Mouse (Mus musculus) left cerebral cortex, adult 11 months (tissue): Measurements from ENCODE around the gene Palm2.

ENCODE experiments used
- DNase-seq: peaks from one replicate; pipeline ENCODE4 v3.0.0; 2022; ENCODE audit warnings: low spot score

The Palm2 gene

DNA sequence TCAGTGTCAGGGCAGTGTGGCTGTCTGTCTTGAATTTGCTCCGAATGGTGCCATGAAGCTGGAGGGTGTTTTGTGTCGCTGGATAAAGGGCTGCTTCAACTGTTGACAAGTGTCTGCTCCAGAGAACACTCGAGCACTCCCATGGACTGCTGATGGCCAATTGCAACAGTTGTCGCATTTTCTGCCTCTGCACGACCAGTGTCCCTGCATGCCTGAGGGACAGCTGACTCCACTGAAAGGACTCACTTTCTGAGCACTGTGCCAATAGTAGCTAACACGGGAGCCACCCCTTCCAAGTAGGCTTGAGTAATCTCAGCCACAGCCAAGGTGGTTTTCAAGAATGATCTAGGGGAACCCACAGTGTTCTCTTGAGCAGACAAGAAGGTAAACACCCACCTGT is 135.7 kb downstream of the Palm2 start:
- DNase-seq, result no peak

DNA sequence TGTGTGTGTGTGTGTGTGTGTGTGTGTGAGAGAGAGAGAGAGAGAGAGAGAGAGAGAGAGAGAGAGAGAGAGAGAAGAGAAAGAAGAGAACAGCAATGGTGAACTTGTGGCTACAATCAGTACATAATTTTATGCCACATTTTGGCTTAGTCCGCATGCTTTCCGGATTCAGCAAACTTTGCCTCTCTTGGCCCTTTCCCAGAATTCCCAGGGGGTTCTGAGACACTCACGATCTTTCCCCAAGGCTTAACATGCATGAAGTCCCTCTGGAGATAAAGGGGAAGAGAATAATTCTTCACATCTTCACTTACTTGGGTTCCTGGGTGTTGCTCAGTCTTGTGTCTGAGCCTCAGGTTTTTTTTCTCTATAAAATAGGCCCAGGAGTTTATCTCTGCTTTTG is 136.2 kb downstream of the Palm2 start:
- DNase-seq, result no peak

DNA sequence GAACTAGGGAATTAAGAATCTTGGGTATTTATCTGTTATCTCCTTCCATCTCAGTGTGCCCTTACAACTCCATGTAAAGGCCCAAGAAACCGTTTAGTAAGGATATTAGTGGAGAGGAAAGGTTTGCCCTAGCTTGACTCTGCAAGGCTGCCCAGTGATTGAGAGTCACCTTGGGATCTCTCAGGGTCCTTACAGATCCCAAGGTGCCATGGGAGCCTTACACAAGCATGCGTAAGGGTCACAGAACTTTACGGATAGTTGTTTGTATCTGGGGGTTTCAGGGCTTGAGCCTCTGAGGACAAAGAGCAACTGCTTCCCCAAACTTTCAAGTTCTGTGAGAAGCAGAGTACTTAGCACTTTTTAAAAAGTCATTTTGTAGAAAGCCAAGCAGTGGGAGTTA is 140.1 kb downstream of the Palm2 start:
- no peak for DNase-seq

DNA sequence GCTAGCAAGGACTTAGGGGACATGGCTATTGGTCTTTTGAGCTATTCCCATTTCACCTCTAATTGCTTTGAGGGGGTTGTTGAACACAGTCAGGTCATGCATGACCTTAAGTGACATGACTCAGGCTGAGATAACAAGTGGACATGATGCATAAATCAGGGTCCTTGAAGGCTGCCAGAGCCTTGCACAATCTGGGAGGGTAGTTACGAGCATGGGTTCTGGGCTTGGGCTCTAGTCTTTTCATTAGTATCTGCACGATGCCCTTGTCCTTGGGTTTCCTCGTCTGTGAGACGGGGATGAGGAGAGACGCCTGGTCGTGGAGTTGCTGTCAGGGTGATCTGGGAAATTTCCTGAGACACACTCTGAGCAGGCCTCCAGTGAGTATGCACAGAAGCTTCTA is 140.6 kb downstream of the Palm2 start:
- DNase-seq, result no peak

DNA sequence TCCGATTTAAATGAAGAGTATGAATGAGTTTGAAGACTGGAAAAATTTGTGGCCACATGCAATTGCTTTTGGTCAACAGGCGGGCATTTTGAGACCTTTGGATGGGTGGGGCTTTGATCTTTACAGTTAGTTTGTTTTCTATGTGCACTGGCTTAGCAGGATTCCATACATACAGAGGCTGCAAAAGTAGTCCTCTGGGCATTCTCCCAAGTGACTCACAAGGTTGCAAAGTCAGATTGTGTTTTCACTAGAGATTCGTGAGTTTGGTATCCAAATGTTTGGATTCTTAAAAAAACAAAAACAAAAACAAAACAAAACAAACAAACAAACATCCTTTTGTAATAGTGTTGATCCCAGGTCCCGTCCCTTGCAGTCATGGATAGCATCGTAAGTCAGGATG is 141.6 kb downstream of the Palm2 start:
- DNase-seq, result no peak

DNA sequence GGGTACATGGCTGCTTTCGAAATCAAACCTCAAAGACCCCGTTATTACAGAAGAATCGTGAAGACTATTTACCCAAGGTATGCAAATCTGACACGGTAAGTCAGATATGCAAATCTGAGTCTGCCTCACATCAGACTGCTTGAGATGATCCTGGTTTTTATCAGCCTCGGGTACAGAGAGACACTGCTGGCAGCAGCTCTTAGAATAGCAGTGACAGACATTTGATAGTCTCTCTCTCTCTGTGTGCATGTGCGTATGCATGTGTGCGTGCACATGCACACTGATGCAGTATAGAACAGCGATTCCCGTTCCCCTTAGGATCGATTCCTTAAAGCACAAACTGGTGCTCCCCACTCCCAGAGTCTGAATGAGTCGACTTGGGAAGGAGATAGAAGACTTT is 142.0 kb downstream of the Palm2 start:
- no peak for DNase-seq

DNA sequence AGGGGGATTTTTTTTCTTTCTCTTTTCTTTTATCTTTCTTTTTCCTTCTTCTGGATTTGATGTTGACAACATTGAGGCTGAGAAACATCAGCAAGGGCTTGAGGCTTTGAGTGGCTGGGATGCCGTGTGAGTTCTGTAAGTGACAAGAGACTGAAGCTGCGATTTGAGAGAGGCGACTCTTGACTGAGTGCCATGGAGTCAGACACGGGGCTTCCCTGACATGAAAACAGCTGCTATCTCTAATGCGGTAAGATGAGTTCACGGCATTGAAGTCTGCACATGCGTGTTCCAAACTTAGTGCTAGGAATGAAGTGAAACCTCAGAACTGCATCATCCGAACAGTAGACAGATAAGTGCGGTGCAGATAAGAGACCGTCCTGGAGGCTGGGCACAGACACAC is 145.6 kb downstream of the Palm2 start:
- no peak for DNase-seq

DNA sequence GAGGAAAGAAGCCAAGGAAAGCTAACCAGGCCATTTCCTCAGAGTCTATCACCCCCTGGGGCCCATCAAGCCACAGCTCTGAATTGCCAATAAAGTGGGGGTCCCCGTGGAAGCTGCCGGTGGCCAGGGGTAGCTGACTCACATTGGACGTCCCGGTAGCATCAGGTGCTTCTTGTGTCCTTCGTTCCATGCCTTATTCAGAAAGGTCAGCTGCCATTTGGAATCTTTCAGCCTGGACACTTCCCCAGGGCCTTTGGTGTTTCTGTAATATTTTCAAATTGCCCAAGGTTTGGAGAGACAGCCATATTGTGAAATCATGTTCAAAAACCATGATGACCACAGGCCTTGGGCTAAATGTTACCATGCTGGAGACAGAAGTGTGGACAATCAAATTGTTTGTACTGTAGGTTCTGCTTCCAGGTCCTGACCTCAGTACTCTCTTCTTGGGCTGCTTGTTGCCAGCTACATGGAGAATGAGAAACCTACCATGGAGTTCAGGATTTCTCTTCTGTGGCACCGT is 151.3 kb downstream of the Palm2 start:
- DNase-seq, result no peak

DNA sequence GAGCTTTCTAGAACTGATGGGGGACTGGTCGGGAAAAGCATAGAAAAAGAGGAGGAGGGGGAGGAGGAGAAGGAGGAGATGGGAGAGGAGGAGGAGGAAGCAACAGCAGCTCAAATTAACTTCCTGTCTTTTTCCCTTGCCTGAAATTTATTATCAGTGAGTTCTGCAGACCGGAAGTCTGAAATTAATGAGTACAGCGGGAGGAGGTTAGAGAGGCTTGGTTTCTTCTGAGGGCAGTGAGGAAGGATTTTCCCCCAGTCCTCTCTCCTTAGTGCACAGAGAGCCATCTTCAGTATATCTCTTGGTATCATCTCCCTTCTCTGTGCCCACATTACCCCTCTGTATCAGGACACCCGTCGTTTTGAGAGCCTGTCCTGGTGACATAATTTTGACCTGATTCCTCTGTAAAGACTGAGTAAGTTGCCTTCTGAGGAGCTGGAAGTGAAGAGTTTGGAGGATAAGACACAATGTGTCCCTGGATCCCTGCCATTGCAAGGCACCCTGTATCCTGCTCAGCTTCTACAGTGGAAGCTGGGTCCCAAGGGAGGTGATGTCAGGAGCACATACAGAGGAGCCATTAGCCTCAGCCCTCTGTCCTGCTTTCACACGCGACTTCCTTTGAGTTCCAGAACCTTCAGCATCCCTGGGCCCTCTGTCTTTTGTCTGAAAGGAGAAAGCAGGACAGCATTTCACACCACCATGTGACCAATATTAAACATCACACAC is 153.0 kb downstream of the Palm2 start:
- DNase-seq, result no peak

DNA sequence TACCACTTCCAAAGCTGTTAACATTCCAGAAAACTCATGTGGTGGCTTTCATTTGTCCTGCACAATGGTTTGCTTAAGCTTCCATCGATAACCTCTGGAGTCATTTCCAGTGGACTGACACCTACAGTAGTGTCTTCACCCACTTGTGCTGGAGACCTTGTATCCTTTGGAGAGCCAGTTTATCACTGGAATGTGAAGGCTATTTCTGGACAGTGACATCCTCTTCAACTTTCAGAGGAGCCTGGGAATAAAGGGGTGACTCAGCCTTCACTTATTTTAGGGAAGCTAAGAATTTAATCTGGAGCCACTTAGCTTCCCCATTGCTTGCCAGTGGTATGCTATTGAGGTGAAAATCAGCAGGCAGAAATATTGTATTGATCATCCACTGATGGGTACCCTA is 154.3 kb downstream of the Palm2 start:
- DNase-seq, result no peak

DNA sequence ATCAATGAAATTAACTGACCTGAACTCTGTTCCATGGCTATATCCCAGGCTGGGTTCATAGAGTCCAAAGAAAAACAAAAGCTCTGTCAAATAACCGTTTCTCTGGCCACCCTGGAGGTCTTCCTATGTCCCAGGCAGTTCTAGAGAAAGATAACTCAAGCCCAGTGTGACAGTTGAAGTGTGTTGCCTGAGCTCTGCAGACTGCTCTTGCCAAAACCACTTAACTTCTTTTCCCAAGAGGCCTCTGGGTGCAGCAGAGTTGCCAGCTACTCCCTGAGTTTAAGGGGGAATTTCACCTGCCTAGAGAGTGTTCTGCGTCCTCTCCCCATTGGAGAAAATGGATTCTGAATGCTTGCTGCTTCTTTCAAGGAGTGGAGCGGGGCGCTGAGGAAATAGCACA is 158.7 kb downstream of the Palm2 start:
- DNase-seq, result no peak

DNA sequence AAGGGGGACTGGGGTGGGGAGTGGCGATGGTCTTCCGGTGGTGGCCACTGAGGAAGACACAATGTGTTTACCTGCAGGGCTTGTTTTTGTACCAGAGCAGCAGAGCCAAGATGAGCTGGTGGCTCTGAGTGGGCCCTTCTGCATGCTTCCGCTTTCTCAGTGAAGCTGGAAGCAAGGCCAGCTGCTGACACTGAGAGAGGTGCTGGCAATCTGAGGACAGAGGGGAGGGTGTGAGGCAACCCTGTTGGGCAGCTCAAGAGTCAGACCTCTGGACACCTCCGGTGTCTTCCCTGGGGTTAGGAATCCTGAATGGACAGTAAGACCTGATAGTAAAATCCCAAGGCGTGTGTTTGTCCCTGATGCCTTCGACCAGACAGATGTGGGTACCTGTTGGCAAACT is 165.9 kb downstream of the Palm2 start:
- no peak for DNase-seq

DNA sequence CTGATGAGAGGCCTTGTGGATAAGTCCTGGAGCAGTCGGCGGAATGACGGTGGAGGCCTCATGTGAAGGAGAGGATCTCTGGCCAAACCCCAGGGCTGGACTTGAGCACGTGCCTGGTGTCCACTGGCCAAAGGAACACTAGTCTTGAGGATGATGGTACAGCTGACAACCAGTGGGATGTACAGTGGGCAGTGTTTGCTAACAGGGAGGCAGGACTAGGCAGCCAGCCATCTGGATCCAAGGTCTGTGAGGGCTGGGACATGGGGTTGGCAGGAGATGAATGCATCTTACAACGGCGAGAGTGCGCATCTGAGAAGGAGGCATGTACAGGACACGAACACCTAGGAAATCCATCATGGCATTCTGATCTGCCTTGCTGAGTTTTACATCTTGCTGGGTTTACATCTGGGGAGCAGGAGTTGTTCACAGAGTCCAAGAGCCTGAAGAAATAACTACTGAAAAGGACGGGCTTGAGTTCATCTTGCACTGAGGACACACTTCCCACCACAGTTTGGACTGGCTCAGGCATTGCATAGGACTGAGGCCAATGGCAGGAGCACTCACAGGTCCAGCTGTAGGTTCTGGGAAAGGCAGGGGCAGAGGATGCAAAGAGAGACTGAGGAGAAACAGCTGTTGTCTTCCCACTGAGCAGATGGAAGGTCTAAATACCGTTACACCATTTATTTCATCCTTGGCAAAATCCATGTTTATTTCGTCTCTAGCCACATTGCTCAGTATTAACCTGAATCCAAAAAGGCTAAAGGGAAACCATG is 166.8 kb downstream of the Palm2 start:
- no peak for DNase-seq

DNA sequence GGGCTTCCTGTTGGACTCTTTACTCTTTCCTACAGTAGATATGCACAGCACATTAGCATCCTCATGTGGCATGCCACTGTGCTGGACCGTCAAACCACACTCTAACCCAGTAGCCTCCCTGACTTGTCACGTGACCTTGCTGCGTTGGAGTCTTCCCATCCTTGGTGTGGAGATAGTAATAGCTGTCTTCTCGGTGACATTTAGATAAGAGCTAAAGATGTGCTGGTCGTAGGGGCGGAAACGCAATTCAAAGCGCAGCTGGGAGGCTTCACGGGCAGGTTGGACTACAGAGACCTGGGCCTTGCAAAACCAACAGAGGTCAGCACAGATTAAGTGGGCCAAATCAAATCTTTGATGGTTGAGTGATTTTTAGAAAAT is 167.4 kb downstream of the Palm2 start:
- no peak for DNase-seq

DNA sequence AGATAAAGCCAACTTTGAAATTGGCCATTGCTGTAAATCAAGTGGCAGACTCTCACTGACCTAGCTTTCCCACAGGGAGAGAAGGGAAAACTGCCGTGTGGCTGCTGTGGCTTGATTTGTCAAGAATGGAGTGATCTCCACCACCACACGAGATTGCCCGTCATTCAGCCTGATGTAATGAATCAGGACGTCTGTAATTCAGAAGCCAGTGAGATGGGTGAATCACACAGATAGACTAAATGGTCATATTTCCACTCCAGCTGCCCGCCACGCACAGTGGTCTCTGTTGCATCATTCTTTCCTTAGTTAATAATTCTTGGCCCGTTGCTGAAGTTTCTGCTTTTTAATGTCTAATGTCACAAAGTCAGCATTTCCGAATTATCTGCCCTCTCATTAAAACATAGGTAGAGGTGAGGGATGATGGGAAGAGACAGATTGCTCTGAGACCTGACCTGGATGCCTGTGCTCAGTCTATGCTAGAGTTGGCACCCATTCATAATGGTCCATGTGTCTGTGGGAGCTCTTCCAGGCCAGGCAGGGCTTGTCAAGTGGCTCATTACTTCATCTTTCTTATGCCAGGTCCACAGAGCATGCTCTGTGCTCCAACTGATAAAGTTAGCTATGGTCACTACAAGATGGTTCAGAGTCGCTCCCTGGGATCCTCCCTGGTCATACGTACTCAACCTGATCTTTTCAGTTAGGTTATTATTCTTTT is 168.0 kb downstream of the Palm2 start:
- no peak for DNase-seq

DNA sequence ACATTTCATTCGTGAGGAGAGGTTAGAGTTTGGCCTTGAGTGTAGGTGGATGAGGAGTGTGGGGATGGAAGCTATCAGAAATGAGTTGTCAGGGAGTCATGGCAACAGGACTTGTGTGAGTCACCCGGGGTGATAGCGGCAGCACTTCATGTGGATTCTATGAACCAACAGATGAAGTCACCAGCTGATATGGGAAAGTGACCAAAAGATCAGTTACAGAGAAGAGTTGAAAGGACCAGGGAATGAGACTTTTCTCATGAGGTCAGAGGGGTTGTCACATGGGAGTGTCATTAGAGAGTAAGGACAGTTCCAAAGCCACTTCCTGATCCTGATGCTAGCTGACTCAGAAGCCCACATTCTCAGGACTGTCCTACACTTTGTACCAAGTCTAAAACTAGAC is 172.2 kb downstream of the Palm2 start:
- DNase-seq, result no peak

DNA sequence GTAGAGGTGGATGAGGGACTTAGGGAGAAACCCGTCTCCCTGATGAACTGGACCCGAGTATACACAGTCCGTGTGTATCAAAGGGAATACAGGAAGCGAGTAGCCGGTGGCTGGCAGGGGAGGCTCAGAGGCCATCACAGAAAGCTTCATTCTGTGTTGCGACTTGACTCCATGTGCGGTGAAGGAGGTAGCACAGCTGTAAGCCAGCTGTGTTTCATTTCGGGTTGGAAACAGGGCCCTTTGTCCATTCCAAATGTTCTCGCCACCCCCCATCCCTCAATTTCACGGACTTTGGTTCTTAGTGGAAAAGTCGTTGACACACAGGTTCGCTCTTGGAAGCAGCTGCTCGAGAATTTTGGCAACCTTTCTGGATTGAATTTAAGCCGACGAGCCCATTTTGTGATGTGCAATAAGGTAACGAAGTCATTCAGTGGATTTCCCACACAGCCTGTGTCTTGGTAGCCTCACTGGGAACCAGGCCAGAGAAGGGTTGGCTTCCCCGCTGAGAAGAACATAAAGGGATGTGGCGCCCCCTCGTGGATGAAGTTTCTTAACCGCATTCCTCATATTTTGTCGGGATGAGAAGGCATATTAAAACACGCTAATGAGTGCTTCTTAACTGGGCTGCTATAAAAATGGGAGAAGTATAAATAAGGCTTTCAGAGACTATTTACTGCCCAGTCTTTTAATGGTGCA is 173.3 kb downstream of the Palm2 start:
- DNase-seq, result peak; percentile 78

DNA sequence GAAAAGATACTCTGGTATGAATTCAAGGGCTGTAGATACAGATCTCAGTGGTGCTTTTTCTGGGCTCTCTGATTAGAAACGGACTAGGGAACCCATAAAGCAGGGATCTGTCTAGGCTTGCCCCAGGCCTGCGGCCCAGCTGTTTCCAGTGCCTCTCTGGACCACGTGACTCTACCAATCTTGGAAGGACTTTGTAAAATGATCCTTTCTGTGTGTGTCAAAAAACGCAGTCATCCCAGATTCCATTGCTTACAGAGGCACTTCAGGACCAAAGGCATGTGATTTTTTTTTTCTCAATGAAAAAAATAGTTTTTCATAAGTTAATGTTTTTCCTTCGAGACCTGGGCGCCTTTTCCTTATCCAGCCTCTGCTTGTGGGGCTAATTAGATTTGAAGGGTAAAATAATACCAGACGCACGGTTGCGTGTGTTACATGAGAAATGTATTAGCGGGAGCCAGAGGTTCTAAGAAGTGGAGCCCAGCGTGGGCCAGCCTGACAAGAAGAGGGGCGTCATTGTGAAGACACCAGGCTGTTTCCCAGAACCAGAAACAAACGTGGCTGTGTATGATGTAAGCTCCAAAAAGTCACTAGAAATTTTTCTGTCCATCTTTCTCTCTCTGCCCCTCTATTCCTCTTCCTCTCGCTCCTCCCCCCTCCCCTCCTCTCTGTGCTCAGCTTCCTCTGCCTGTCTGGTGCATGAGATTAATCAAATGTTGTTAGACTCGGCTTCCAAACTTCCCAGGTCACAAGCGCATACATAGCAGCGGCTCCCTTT is 177.4 kb downstream of the Palm2 start:
- no peak for DNase-seq

DNA sequence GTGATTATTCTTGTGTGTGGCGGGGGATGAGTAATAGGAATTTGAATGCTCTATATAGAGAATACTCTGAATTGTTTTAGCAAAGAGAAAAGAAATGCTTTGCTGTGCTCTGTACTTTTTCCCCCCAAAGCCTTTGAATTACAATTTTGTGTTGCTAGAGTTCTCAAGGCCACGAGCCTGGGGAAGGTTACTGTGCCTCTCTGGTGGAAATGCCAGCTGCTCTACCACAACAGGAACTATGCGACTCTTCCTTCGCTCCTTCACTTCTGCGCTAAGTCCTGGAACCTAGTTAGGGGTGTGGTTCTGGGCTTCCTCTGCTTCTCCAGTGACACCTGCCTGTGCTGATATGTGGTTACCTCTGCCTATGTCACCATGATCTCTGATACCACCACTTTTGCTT is 178.7 kb downstream of the Palm2 start:
- no peak for DNase-seq

DNA sequence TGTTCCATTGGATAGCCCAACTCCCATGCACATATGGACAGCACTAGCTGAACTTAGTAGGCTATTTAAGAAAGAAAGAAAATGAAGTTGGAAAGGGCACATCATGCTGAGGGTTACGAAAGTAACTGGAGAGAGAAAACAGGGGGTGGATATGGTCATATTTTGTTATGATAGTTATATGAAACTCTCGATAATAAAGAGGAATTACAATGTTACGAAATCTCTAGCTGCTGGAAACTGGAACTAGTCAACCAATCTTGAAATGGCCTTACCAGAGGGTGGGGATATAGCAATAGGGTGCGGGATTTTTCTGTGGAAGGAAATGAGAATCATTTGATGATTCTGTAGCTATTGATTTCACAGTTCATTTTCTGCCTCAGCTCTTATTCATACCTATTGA is 180.6 kb downstream of the Palm2 start:
- no peak for DNase-seq

DNA sequence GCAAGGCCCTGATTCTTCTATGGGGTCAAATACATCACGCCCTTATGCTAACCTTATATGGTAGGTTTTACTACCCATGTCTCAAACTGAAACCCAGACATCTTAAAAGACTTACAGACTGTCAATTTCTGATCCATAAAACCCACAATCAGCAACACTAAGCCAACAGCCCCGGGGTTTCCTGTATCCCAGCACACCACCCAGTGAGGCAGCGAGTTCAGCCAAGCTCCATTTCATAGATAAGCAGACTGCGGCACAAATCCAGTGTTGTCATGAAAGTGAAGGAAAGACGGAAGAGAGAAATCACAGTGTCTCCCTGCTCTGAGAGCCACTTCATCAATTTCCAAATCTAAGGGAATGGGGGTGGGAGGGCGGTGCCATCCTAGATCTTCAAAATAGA is 184.7 kb downstream of the Palm2 start:
- DNase-seq, result no peak

DNA sequence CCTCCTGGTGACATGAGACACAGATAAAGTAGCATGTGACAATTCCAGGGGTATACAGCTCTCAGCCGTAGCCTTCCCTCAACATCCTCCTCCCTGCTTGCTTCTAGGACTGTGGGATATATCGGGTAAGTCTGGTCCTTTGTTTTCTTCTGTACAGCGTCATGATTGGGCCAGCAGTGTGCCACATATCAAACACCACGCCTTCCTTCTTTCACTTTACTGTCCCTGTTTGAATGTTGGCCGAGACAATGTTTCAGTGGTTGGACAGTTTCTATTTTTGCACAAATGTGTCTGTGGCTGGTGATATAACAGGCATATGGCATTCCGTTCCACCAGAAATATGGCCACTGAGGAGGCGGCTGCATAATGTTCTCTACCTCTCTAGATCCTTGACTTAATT is 188.8 kb downstream of the Palm2 start:
- peak; percentile 46 for DNase-seq
